Mouse (Mus musculus): ENCODE measurements around the gene Nop58. TPM values are rescaled to one million over a fixed set of nuclear protein-coding genes. Genes with fewer than 3 reads are reported as not detected.
"Not testable (repeated sequence)": the region's sequence is repeated elsewhere in the genome, so short reads cannot be mapped to it uniquely, and the experiment has no call there.

Gene Nop58
- polyA plus RNA-seq (2012; rRNA removed): 47.2 and 53.5 TPM in 2 replicates

GRCm38 (mm10) chr1:59684819-59685755 is at the start of gene Nop58:
TSS of gene Nop58 (plus strand) at chr1:59684971.
- TF ChIP-seq POLR2A (IDR thresholded peaks at IDR 0.05; ENCODE audit: borderline replicate concordance, extremely low read depth, insufficient read depth, insufficient read length, poor library complexity, severe bottlenecking): peak; percentile 71; the same call in 1 of the 2 replicates
- TF ChIP-seq CTCF (IDR thresholded peaks at IDR 0.05; ENCODE audit: borderline replicate concordance, extremely low read depth, insufficient read depth, insufficient read length): no peak

GRCm38 (mm10) chr1:59636349-59636748 is 48.4 kb upstream of the Nop58 start:
- no peak for DNase-seq (ENCODE audit: low read depth)
- TF ChIP-seq CTCF (IDR thresholded peaks at IDR 0.05; ENCODE audit: borderline replicate concordance, extremely low read depth, insufficient read depth, insufficient read length) (no peak), POLR2A (IDR thresholded peaks at IDR 0.05; ENCODE audit: borderline replicate concordance, extremely low read depth, insufficient read depth, insufficient read length, poor library complexity, severe bottlenecking) (no peak)

More at GRCm38 (mm10) chr1:59684819-59685755, at the start of gene Nop58:
- DNase-seq (ENCODE audit: low read depth): peak; percentile 99

GRCm38 (mm10) chr1:59638371-59638770 is 46.4 kb upstream of the Nop58 start:
- no peak for DNase-seq (ENCODE audit: low read depth)

DNA sequence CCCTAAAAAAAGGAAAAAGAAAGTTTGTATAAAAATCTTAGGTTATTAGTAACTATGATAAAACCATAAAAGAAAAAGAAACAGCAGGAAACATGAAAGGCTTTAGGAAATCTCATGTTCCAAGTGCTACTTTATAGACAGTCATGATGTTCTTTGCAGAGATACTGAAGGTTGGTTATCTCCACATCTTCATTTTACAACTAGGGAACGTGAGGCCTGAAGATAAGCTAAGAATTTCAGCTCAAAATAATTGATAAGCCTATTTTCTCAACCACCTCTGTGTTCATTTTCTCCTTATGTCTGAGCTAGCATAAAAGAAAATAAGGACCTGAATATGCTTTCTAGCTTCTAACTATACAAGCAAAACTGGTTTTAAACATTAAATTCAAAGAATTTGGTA is 42.3 kb upstream of the Nop58 start:
- DNase-seq (ENCODE audit: low read depth): no peak
- TF ChIP-seq CTCF (IDR thresholded peaks at IDR 0.05; ENCODE audit: borderline replicate concordance, extremely low read depth, insufficient read depth, insufficient read length) (no peak), POLR2A (IDR thresholded peaks at IDR 0.05; ENCODE audit: borderline replicate concordance, extremely low read depth, insufficient read depth, insufficient read length, poor library complexity, severe bottlenecking) (no peak)

More at GRCm38 (mm10) chr1:59638371-59638770, 46.4 kb upstream of the Nop58 start:
- TF ChIP-seq CTCF (IDR thresholded peaks at IDR 0.05; ENCODE audit: borderline replicate concordance, extremely low read depth, insufficient read depth, insufficient read length) (no peak), POLR2A (IDR thresholded peaks at IDR 0.05; ENCODE audit: borderline replicate concordance, extremely low read depth, insufficient read depth, insufficient read length, poor library complexity, severe bottlenecking) (no peak)

DNA sequence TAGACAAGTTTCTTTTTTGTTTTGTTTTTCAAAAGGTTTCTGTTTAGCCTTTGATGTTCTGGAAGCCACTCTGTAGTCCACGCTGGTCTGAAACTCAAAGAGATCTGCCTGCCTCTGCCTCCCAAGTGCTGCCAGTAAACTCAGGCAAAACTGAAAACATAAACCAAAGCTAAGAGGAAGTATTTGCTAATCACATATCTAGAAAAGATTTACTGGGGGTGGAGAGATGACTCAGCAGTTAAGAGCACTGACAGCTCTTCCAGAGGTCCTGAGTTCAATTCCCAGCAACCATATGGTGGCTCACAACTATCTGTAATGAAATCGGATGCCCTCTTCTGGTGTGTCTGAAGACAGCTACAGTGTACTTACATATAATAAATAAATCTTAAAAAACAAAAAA is 38.3 kb upstream of the Nop58 start:
- not testable (repeated sequence) for DNase-seq (ENCODE audit: low read depth)

- no peak for DNase-seq (ENCODE audit: low read depth)
- TF ChIP-seq CTCF (IDR thresholded peaks at IDR 0.05; ENCODE audit: borderline replicate concordance, extremely low read depth, insufficient read depth, insufficient read length) (no peak), POLR2A (IDR thresholded peaks at IDR 0.05; ENCODE audit: borderline replicate concordance, extremely low read depth, insufficient read depth, insufficient read length, poor library complexity, severe bottlenecking) (no peak)
These were observed 33.5 kb upstream of the Nop58 start for GRCm38 (mm10) chr1:59651201-59651819.

GRCm38 (mm10) chr1:59653243-59653911 is 31.4 kb upstream of the Nop58 start:
- TF ChIP-seq POLR2A (IDR thresholded peaks at IDR 0.05; ENCODE audit: borderline replicate concordance, extremely low read depth, insufficient read depth, insufficient read length, poor library complexity, severe bottlenecking) (no peak), CTCF (IDR thresholded peaks at IDR 0.05; ENCODE audit: borderline replicate concordance, extremely low read depth, insufficient read depth, insufficient read length) (no peak)
- no peak for DNase-seq (ENCODE audit: low read depth)

DNA sequence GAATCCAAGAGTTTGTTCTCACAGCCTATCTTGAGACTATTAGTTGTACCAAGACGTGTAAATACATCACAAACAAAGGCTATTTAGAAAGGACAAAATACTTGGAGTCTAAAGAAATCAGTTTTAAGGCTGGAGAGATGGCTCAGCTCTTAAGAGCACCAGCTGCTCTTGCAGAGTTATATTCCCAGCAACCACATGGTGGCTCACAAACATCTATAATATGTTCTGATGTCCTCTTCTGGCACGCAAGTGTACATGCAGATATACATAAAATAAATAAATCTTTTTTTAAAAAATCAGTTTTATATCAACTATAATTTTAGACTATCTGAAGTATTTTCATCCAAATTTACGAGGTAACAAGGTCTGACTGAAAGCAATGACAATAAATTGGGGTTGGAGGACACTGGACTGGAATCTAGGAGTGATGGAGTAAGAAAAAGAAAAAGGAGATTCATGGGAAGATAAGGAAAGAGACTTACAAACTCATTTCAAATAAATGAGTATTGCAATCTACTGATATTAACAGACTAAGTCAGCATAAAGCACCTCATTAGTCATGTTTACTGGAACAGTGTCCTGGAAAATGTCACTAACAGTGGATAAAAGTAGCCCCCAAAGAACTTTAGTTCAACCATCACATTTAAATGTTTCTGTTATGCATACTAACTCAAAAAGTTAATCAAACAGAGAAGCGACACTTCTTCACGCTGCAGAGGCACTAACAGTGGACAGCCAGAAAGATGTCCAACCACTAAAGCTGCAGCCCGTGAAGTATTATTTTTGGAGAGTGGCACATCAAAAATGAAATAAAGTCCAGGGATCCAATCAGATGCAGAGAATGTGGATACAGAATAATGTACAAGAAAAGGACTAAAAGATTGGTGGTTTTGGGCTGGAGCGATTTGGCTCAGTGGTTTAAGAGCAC is 28.3 kb upstream of the Nop58 start:
- DNase-seq (ENCODE audit: low read depth): no peak
- TF ChIP-seq CTCF (IDR thresholded peaks at IDR 0.05; ENCODE audit: borderline replicate concordance, extremely low read depth, insufficient read depth, insufficient read length) (no peak), POLR2A (IDR thresholded peaks at IDR 0.05; ENCODE audit: borderline replicate concordance, extremely low read depth, insufficient read depth, insufficient read length, poor library complexity, severe bottlenecking) (no peak)

DNA sequence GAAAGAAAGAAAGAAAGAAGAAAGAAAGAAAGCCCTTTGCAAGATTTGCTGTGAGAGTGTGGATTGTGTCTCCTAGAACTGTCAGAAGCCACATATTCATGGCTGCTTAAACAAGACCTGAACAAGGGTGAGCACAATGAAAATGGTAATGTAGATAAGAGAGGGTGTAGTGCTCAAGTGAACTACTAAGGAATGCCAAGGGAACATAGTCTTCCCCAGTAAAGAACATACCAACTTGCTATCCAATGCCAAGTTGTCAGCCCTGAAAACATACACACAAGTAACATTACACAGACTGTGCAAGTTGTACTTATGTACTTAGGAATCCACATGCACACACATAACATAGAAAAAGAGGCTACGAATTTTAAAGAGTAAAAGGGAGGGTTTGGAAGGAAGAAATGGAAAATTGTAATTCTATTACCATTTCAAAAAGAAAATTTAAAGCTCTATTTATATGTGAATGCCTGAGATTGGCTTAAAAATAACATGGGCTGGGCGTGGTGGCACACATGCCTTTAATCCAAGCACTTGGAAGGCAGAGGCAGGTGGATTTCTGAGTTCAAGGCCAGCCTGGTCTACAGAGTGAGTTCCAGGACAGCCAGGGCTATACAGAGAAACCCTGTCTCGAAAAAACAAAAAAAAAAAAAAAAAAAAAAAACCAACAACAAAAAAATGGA is 21.2 kb upstream of the Nop58 start:
- DNase-seq (ENCODE audit: low read depth): no peak
- no peak for TF ChIP-seq POLR2A (IDR thresholded peaks at IDR 0.05; ENCODE audit: borderline replicate concordance, extremely low read depth, insufficient read depth, insufficient read length, poor library complexity, severe bottlenecking)
- no peak for TF ChIP-seq CTCF (IDR thresholded peaks at IDR 0.05; ENCODE audit: borderline replicate concordance, extremely low read depth, insufficient read depth, insufficient read length)

DNA sequence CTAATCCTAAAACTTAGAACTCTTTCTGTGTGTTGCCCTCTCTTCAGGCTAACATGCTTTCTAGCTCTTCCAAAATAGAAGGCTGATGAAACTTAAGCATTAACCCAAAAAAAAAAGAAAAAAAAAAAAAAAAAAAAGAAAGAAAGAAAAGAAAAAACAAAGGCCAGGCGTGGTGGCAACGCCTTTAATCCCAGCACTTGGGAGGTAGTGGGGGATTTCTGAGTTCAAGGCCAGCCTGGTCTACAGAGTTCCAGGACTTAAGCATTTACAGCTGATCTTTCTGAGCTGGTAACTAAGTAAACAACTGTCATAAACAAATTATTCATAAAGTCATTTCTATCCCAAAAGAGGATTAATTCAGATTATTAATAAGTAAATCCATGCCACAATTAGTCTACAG is 15.9 kb upstream of the Nop58 start:
- TF ChIP-seq CTCF (IDR thresholded peaks at IDR 0.05; ENCODE audit: borderline replicate concordance, extremely low read depth, insufficient read depth, insufficient read length): no peak
- no peak for TF ChIP-seq POLR2A (IDR thresholded peaks at IDR 0.05; ENCODE audit: borderline replicate concordance, extremely low read depth, insufficient read depth, insufficient read length, poor library complexity, severe bottlenecking)
- DNase-seq (ENCODE audit: low read depth): no peak
